Mouse (Mus musculus) forebrain, embryonic 13.5 days (tissue): ENCODE data around the gene Ptms. TPM values are rescaled to one million over a fixed set of nuclear protein-coding genes. Genes with fewer than 3 reads are reported as not detected.
"Not testable (repeated sequence)": the region's sequence is repeated elsewhere in the genome, so short reads cannot be mapped to it uniquely, and the experiment has no call there.

Experiments used
- ATAC-seq: fragments of 200-750 bp; cut with Nextera tagmentation; 2 replicates; pipeline ENCODE4 v1.8.0; 2017
- H3K27ac ChIP-seq: fragments of 300-500 bp; sonication (generic); 2 replicates; pipeline ENCODE4 v1.5.1; 2015; ENCODE audit warnings: inconsistent platforms, mild to moderate bottlenecking, moderate library complexity
- H3K27me3 ChIP-seq: fragments of 300-500 bp; sonication (generic); 2 replicates; pipeline ENCODE4 v1.6.1; 2015; ENCODE audit warnings: mild to moderate bottlenecking, inconsistent platforms
- H3K36me3 ChIP-seq: fragments of 300-500 bp; sonication (generic); 2 replicates; pipeline ENCODE4 v1.6.1; 2015; ENCODE audit warnings: mild to moderate bottlenecking, inconsistent platforms; ENCODE audit not compliant: poor library complexity, severe bottlenecking
- H3K4me1 ChIP-seq: fragments of 300-500 bp; sonication (generic); 2 replicates; pipeline ENCODE4 v1.6.1; 2015; ENCODE audit warnings: inconsistent platforms
- H3K4me2 ChIP-seq: fragments of 300-500 bp; sonication (generic); 2 replicates; pipeline ENCODE4 v1.6.1; 2015; ENCODE audit warnings: inconsistent platforms, mild to moderate bottlenecking, moderate library complexity
- H3K4me3 ChIP-seq: fragments of 300-500 bp; sonication (generic); 2 replicates; pipeline ENCODE4 v1.5.1; 2015; ENCODE audit warnings: mild to moderate bottlenecking, inconsistent platforms
- H3K9ac ChIP-seq: fragments of 300-500 bp; sonication (generic); 2 replicates; pipeline ENCODE4 v1.6.1; 2015; ENCODE audit warnings: mild to moderate bottlenecking, inconsistent platforms
- H3K9me3 ChIP-seq: fragments of 300-500 bp; sonication (generic); replicated peaks from 2 replicates; pipeline ENCODE4 v1.6.1; 2016; ENCODE audit warnings: inconsistent platforms
- WGBS: fragments of 180-500 bp; shearing (Covaris S2); methylation state at CpG from one replicate; pipeline ENCODE4 v1.1.7; 2015; 5-methylcytosine and 5-hydroxymethylcytosine counted together
- polyA plus RNA-seq: library from polyadenylated mRNA; unstranded; fragments of >200 nt; fragmentation: Nextera tagmentation; extraction: Ambion mirVana; gene quantifications from 2 replicates; pipeline ENCODE4 v1.2.1, GENCODE M21; 2015

Gene Ptms
- polyA plus RNA-seq, 1 experiment from 2014 or later: 626 TPM

GRCm38 (mm10) chr6:124900056-124900800, 19.7 kb downstream of the Ptms start:
- Histone ChIP-seq H3K27me3 (no peaks in the 10 kb centered on the region), H3K4me3 (no peak overlapping the region), H3K4me1 (peaks cover 25% of the 10 kb centered on the region), H3K36me3 (no peaks in the 10 kb centered on the region), H3K4me2 (no peak overlapping the region), H3K9me3 (no peaks in the 10 kb centered on the region), H3K9ac (no peak overlapping the region; the same call in 1 of the 2 replicates), H3K27ac (no peak overlapping the region)
- 49% methylated on average over 8 of the region's 8 CpGs for WGBS
- no peak for ATAC-seq

DNA sequence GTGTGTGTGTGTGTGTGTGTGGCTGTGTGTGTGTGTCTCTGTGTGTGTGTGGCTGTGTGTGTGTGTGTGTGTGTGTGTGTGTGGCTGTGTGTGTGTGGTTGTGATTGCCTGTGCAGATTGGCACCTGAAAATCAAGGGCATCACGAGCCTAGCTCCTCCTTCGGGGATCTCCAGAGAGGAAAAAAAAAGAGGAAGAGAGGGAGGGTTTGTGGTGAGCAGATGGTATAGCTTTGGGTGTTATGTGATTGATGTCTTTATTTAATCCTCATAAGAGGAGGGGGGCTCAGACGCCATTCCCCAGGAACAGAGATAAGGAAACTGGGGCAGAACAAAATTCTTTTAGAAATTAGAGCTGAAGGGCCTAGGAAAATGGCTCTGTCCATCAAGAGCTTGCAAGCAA, 21.5 kb downstream of the Ptms start:
- H3K4me2 ChIP-seq: no peak overlapping the region
- H3K27ac ChIP-seq: peak overlapping the region; percentile 59
- no peak overlapping the region for H3K9ac ChIP-seq
- peaks cover 9% of the 10 kb centered on the region for H3K4me1 ChIP-seq
- H3K36me3 ChIP-seq: no peaks in the 10 kb centered on the region
- 47% methylated on average over 3 of the region's 3 CpGs for WGBS
- peak; percentile 46 for ATAC-seq
- H3K4me3 ChIP-seq: no peak overlapping the region
- no peaks in the 10 kb centered on the region for H3K9me3 ChIP-seq
- H3K27me3 ChIP-seq: no peaks in the 10 kb centered on the region

GRCm38 (mm10) chr6:124894113-124894512, 25.8 kb downstream of the Ptms start:
- not testable (repeated sequence) for H3K4me3 ChIP-seq, ATAC-seq, H3K4me1 ChIP-seq, H3K9ac ChIP-seq, H3K9me3 ChIP-seq, H3K36me3 ChIP-seq, H3K27ac ChIP-seq, H3K4me2 ChIP-seq, H3K27me3 ChIP-seq
- 95% methylated on average over 2 of the region's 2 CpGs for WGBS

- Histone ChIP-seq H3K4me1 (no peaks in the 10 kb centered on the region), H3K9ac (no peak overlapping the region), H3K4me3 (no peak overlapping the region), H3K4me2 (no peak overlapping the region), H3K27me3 (no peaks in the 10 kb centered on the region), H3K36me3 (no peaks in the 10 kb centered on the region), H3K9me3 (peaks cover 4% of the 10 kb centered on the region; the same call in 1 of the 2 replicates), H3K27ac (no peak overlapping the region)
- ATAC-seq: no peak
- 69% methylated on average over 6 of the region's 6 CpGs for WGBS
Measured at GRCm38 (mm10) chr6:124890997-124891396, 28.9 kb downstream of the Ptms start.

DNA sequence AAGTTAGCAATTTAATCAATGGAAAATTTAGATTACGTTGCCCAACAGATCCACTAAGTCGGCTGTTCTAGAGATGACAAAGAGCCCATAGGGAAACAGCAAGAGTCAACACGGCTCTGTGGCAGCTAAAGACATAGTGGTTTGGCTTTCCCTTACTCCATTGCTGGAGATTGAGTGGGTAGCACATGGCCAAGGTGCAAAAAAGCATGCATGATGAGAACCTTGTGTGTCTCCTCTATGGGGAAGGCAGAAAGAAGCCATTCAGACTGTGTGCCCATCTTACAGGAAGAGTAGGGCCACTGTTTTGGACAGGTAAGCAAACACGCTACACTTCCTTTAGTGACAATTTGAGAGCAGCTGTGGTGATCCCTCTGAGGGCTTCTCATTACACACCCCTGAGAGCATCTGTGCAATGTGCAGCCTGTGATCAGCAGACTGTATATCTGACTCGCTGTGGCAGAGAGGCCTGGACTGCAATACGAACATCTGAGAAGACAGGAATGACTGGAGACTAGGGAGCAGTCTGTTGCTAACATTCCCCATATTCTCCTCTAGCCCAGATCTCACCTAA, 31.3 kb downstream of the Ptms start:
- Histone ChIP-seq H3K27me3 (no peaks in the 10 kb centered on the region), H3K27ac (no peak overlapping the region), H3K9ac (no peak overlapping the region), H3K4me1 (no peaks in the 10 kb centered on the region), H3K36me3 (no peaks in the 10 kb centered on the region), H3K4me2 (no peak overlapping the region), H3K9me3 (peaks cover 4% of the 10 kb centered on the region; the same call in 1 of the 2 replicates), H3K4me3 (no peak overlapping the region)
- WGBS: 93% methylated on average over 6 of the region's 6 CpGs
- ATAC-seq: no peak

DNA sequence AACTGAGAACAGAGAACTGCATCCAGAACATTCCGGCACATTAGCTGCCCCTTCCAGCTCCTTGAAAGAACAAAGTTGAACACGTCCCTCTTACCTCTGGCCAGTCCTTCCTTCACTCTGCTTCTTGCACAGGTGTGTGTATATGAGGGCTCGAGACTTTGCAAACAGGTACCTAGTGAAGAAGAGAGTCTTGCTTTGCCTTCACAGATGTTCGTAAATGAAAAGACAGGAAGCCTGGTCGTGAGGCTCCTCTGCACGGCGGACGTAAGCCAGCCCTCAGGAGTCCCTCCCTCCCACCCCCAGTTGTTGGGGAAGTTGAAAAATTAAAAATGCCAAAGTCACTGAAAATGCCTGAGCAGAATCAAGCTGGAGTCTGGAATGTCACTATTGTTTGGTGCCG, 31.9 kb downstream of the Ptms start, which contains the start of gene Cd4:
Gene Cd4, minus strand, starts transcription at position 236 of the 400 bp plus-strand sequence.
- WGBS: 90% methylated on average over 9 of the region's 9 CpGs
- no peak for ATAC-seq
- H3K27ac ChIP-seq: no peak within 1 kb of the TSS

GRCm38 (mm10) chr6:124885956-124886381, 33.9 kb downstream of the Ptms start:
- WGBS: 88% methylated on average over 8 of the region's 8 CpGs
- no peak overlapping the region for H3K4me2 ChIP-seq
- H3K9ac ChIP-seq: no peak overlapping the region
- H3K27me3 ChIP-seq: no peaks in the 10 kb centered on the region
- no peak overlapping the region for H3K4me3 ChIP-seq
- H3K9me3 ChIP-seq: peaks cover 4% of the 10 kb centered on the region; the same call in 1 of the 2 replicates
- no peaks in the 10 kb centered on the region for H3K4me1 ChIP-seq
- H3K27ac ChIP-seq: no peak overlapping the region
- H3K36me3 ChIP-seq: no peaks in the 10 kb centered on the region
- ATAC-seq: no peak

More for the DNA sequence above, 31.9 kb downstream of the Ptms start, which contains the start of gene Cd4:
- Histone ChIP-seq H3K27me3 (no peaks in the 10 kb centered on the region), H3K9me3 (peaks cover 4% of the 10 kb centered on the region; the same call in 1 of the 2 replicates), H3K36me3 (no peaks in the 10 kb centered on the region), H3K4me1 (no peaks in the 10 kb centered on the region), H3K9ac (no peak within 1 kb of the TSS), H3K4me3 (no peak within 1 kb of the TSS), H3K4me2 (no peak within 1 kb of the TSS)

DNA sequence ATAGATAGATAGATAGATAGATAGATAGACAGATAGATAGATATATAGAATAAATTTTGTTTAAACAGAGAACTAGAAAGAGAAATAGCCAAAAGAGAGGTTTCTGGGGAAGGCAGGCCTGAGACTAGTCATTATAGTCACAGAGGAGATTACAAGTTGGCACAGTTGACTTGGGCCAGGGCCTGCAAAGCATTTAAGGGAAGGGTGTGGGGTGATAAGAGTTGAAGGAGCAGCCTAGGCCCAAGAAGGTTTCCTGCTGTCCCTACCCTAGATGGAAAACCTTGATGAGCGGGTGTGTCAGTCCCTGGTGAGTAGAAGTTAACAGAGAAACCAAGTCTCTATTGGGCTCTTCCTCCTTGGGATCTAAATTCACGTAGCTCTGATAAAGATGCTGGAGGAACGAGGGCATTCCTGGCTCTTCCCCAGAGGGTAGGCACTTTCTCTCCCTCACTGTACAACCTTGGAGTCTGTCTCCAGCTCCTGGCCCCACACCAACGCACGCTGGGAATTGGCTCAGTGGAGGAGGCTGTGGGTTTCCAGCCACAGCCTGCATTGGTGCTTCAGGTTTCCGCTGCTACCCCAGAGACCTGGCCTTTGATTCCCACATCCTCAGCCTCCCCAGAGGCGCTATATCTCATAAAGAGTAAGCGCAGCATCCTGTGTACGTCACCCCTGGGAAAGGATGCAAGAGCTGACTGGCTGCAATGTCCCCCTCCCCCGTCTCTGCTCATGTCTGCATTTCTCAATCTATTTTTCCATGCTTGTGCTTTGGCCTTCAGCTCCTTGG, 35.0 kb downstream of the Ptms start:
- 84% methylated on average over 10 of the region's 10 CpGs for WGBS
- no peaks in the 10 kb centered on the region for H3K4me1 ChIP-seq
- H3K4me3 ChIP-seq: no peak overlapping the region
- no peak overlapping the region for H3K4me2 ChIP-seq
- ATAC-seq: no peak
- H3K27ac ChIP-seq: no peak overlapping the region
- H3K9me3 ChIP-seq: peaks cover 4% of the 10 kb centered on the region; the same call in 1 of the 2 replicates
- no peaks in the 10 kb centered on the region for H3K36me3 ChIP-seq
- 0 out of 2 replicates have a peak, but pooled peaks cover 2% of the 10 kb centered on the region for H3K27me3 ChIP-seq
- H3K9ac ChIP-seq: no peak overlapping the region

DNA sequence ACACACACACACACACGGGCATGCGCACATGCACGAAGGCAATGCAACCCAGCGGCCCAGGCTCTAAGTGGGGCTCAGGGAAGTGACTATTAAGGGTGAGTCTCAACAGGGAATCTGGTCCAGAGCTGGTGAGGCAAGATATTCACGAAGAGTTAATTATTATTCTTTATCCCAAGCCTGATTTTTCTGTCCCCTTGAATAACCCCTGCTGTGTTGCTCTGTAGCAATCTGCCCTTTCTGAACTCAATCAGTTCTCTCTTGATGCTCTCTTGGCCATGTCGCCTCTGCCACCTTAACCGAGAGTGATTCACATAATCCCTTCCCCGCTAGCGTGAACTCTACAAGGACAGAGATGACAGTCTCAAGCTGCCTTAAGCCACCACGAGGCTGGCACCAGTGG, 36.6 kb downstream of the Ptms start:
- H3K36me3 ChIP-seq: no peaks in the 10 kb centered on the region
- H3K9ac ChIP-seq: no peak overlapping the region
- ATAC-seq: no peak
- no peaks in the 10 kb centered on the region for H3K4me1 ChIP-seq
- WGBS: 68% methylated on average over 10 of the region's 10 CpGs
- 0 out of 2 replicates have a peak, but pooled peaks cover 2% of the 10 kb centered on the region for H3K27me3 ChIP-seq
- no peaks in the 10 kb centered on the region for H3K9me3 ChIP-seq
- no peak overlapping the region for H3K27ac ChIP-seq
- no peak overlapping the region for H3K4me2 ChIP-seq
- H3K4me3 ChIP-seq: no peak overlapping the region

DNA sequence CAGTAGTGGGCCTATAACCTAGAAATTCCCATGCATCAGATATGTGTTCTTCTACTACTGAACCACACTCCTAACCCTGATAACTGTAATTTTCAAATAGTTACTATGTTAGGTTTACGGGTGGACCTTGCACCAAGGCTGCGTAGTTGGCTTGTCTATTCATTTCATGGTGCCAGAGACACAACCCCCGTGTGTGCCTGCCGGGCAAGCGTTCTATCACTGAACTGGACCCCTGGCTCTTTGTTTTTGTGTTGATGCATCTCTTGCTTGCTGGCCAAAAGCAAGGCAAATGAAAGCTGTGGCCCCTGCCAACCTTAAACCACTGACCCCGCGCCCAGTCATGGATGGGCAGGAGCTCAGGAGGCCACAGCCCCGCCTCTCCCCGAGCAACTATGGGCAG, 38.1 kb downstream of the Ptms start:
- Histone ChIP-seq H3K9me3 (no peaks in the 10 kb centered on the region), H3K27me3 (0 out of 2 replicates have a peak, but pooled peaks cover 2% of the 10 kb centered on the region), H3K27ac (no peak overlapping the region), H3K4me2 (no peak overlapping the region), H3K4me3 (no peak overlapping the region), H3K4me1 (no peaks in the 10 kb centered on the region), H3K36me3 (no peaks in the 10 kb centered on the region), H3K9ac (no peak overlapping the region)
- WGBS: 89% methylated on average over 9 of the region's 9 CpGs
- no peak for ATAC-seq

GRCm38 (mm10) chr6:124879390-124879789, 40.5 kb downstream of the Ptms start:
- Histone ChIP-seq H3K36me3 (no peaks in the 10 kb centered on the region), H3K27me3 (0 out of 2 replicates have a peak, but pooled peaks cover 2% of the 10 kb centered on the region), H3K9me3 (no peaks in the 10 kb centered on the region), H3K9ac (no peak overlapping the region), H3K4me2 (no peak overlapping the region), H3K4me3 (no peak overlapping the region), H3K4me1 (no peaks in the 10 kb centered on the region), H3K27ac (no peak overlapping the region)
- ATAC-seq: no peak
- WGBS: 72% methylated on average over 6 of the region's 6 CpGs

GRCm38 (mm10) chr6:124874348-124874747, 45.6 kb downstream of the Ptms start:
- ATAC-seq: no peak
- WGBS: 52% methylated on average over 3 of the region's 3 CpGs
- Histone ChIP-seq H3K4me1 (no peaks in the 10 kb centered on the region), H3K4me3 (no peak overlapping the region), H3K9me3 (no peaks in the 10 kb centered on the region), H3K9ac (no peak overlapping the region), H3K27ac (no peak overlapping the region), H3K27me3 (no peaks in the 10 kb centered on the region), H3K4me2 (no peak overlapping the region), H3K36me3 (no peaks in the 10 kb centered on the region)
